Mouse (Mus musculus): ENCODE data around the gene Pear1. TPM values are rescaled to one million over a fixed set of nuclear protein-coding genes. Genes with fewer than 3 reads are reported as not detected.

Pear1 gene
- polyA plus RNA-seq, 1 experiment from 2014 or later: 3.6 TPM

DNA sequence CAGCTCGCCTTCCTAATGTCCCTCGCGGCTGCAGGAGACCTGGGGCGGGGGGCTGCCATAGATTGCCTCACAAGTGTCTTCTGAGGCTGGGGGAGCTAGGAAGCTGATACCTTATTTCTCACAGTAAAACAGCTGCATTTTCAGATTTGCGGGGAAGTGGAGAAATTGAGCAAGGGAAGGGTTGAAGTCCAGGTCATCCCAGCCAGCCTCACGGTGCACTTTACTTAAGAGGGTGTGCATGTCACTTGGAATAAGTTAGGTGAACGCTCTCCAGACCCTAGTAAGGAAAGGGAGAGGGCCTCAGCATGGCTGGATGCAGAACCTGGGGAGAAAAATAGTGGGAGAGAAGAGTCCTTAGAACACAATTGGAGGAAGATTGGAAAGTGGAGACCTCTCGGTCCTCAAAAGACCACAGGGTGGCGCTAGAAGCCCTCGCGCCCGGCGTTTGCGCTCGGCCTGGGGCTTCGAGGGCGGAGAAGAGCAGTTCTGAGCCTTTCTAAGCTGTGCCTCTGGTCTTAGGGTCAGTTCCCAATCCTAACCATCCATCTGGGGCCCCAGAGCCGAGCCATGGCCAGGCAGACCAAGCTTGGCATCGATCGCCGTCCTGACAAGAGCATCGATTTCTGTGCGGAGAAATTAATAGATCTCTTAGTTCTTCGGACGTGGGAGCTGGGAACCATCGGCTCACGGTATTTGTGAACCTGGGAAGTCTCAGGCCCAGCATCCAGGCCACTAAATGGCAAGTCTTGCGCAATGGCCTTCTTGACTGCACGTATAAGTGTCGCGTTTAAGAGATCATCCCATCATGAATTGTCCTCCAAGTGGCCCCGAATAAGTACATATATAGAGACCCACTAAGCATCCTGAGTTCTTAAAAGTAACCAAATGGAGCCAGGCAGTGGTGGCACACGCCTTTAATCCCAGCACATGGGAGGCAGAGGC lies 28.5 kb downstream of the Pear1 start:
- 13% methylated on average over 33 of the region's 33 CpGs for WGBS
- H3K4me2 ChIP-seq (ENCODE audit: low read depth, low read length): peak overlapping the region; percentile 45
- H3K27me3 ChIP-seq (ENCODE audit: control insufficient read depth, insufficient read depth, low read length): peaks cover 45% of the 10 kb centered on the region
- peak; percentile 25; the same call in 1 of the 2 replicates for ATAC-seq (ENCODE audit: low read depth)
- peak overlapping the region; percentile 44; the same call in 1 of the 2 replicates for H3K9ac ChIP-seq (replicated peaks; ENCODE audit: low read depth, low read length)
- peak overlapping the region; percentile 28 for H3K4me3 ChIP-seq (ENCODE audit: low read depth, low read length)
- peaks cover 10% of the 10 kb centered on the region; the same call in 1 of the 2 replicates for H3K4me1 ChIP-seq (ENCODE audit: control insufficient read depth, insufficient read depth, low read length)
- H3K9me3 ChIP-seq (ENCODE audit: control insufficient read depth, low read length): no peaks in the 10 kb centered on the region
- no peaks in the 10 kb centered on the region for H3K36me3 ChIP-seq (ENCODE audit: control insufficient read depth, insufficient read depth, low read length)
- H3K27ac ChIP-seq (ENCODE audit: low read depth, low read length): no peak overlapping the region

DNA sequence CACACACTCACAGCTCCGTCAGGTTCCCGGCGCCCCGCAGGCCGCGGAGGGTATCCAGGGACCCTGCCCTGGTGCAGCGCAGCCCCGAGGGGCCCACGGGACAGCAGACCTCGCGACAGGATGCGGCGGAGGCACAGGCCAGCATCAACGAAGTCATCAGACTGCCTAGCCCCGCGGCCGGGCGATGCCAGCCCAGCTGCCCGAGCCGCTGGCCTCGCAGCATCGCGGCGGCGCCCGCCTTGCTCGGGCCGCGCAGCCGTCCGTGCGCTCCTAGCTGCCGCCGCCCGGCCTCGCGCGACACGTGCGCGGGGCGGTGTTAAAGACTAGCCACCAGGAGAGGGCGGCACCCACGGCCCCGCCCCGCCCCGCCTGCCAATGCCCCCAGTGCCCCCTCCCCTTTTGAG lies 29.2 kb downstream of the Pear1 start, which contains the start of gene Ntrk1:
Gene Ntrk1 (minus strand): TSS at position 241 of the 404 bp plus-strand sequence.
- peak within 1 kb of the TSS; percentile 45 for H3K4me2 ChIP-seq (ENCODE audit: low read depth, low read length)
- H3K27ac ChIP-seq (ENCODE audit: low read depth, low read length): no peak within 1 kb of the TSS
- H3K9ac ChIP-seq (replicated peaks; ENCODE audit: low read depth, low read length): peak within 1 kb of the TSS; percentile 44
- peaks cover 10% of the 10 kb centered on the region; the same call in 1 of the 2 replicates for H3K4me1 ChIP-seq (ENCODE audit: control insufficient read depth, insufficient read depth, low read length)
- 1% methylated on average over 44 of the region's 47 CpGs for WGBS
- no peaks in the 10 kb centered on the region for H3K36me3 ChIP-seq (ENCODE audit: control insufficient read depth, insufficient read depth, low read length)
- ATAC-seq (ENCODE audit: low read depth): peak; percentile 58; the same call in 1 of the 2 replicates
- H3K27me3 ChIP-seq (ENCODE audit: control insufficient read depth, insufficient read depth, low read length): peaks cover 45% of the 10 kb centered on the region
- no peaks in the 10 kb centered on the region for H3K9me3 ChIP-seq (ENCODE audit: control insufficient read depth, low read length)
- H3K4me3 ChIP-seq (ENCODE audit: low read depth, low read length): peak within 1 kb of the TSS; percentile 28

DNA sequence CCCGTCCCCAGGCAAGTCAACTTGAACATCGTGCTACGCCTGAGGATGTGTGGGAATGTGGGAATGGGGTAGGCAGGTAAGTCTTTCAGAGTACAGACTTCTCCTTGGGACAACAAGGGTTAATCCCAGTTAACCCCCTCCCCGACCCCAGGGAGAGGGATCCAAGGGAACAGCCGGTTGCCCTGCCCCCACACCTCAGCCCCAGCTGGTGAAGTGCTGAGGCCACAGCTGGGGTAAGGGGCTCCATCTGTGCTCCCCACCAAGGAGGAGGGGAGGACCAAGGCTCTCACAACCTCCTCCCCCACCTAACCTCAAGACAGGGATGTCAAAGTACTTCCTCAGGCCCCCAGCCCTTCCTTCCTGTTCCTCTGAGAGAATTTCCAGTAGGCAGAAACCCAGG lies 34.3 kb downstream of the Pear1 start:
- Histone ChIP-seq H3K36me3 (ENCODE audit: control insufficient read depth, insufficient read depth, low read length) (no peaks in the 10 kb centered on the region), H3K4me2 (ENCODE audit: low read depth, low read length) (no peak overlapping the region), H3K27ac (ENCODE audit: low read depth, low read length) (no peak overlapping the region), H3K4me1 (ENCODE audit: control insufficient read depth, insufficient read depth, low read length) (peaks cover 2% of the 10 kb centered on the region; the same call in 1 of the 2 replicates), H3K9ac (replicated peaks; ENCODE audit: low read depth, low read length) (no peak overlapping the region), H3K4me3 (ENCODE audit: low read depth, low read length) (no peak overlapping the region), H3K27me3 (ENCODE audit: control insufficient read depth, insufficient read depth, low read length) (peaks cover 20% of the 10 kb centered on the region), H3K9me3 (ENCODE audit: control insufficient read depth, low read length) (no peaks in the 10 kb centered on the region)
- ATAC-seq (ENCODE audit: low read depth): no peak; the same call in 1 of the 2 replicates
- WGBS: 44% methylated on average over 5 of the region's 5 CpGs

DNA sequence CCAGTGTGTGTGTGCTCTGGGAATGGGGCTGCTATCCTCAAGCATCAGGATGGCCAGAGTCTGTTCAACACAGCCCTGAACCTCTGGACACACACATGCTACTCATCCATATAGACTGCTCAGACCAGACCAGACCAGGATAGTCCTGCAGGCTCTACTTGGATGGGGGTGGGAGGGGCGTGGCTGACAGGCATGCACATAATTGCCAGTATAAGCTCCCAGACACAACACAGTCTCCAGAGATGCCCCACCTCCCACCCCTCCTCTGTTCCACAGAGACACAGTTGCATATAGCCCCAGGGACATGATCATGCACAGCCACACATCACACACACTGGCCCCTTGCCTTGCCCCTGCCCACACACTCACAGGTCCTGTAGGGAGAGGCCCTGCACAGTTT lies 34.9 kb downstream of the Pear1 start:
- WGBS: 58% methylated on average over 1 of the region's 1 CpGs
- Histone ChIP-seq H3K4me3 (ENCODE audit: low read depth, low read length) (no peak overlapping the region), H3K9me3 (ENCODE audit: control insufficient read depth, low read length) (no peaks in the 10 kb centered on the region), H3K36me3 (ENCODE audit: control insufficient read depth, insufficient read depth, low read length) (no peaks in the 10 kb centered on the region), H3K27me3 (ENCODE audit: control insufficient read depth, insufficient read depth, low read length) (peaks cover 16% of the 10 kb centered on the region), H3K4me2 (ENCODE audit: low read depth, low read length) (no peak overlapping the region), H3K9ac (replicated peaks; ENCODE audit: low read depth, low read length) (no peak overlapping the region), H3K27ac (ENCODE audit: low read depth, low read length) (no peak overlapping the region), H3K4me1 (ENCODE audit: control insufficient read depth, insufficient read depth, low read length) (no peaks in the 10 kb centered on the region)
- peak; percentile 28; the same call in 1 of the 2 replicates for ATAC-seq (ENCODE audit: low read depth)

DNA sequence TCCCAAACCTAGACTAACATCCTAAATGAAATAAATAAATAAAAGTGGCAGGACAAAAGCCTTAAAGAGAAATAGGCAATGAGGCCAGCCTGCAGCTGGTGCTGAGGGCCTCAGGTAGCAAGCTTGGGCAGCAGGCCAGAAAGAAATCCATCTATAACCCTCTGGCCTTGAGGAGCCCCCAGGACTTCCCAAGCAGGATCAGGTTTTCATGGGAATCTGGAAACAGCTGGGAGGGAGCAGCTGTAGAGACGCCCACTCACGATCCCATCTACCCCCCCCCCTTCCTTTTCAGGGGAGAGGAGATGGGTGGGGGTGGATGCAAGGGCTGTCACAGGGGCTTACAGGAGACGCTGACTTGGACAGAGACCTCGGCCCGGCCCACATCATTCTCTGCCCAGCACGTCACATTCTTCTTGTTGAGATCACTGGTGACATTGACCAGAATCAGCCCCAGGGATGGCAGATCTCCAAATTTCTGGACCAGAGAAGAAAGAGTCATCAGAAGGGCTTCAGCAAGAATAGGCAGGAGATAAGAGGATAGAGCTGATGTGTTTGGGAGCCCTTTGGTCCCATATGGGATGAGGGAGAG lies 38.4 kb downstream of the Pear1 start:
- ATAC-seq (ENCODE audit: low read depth): no peak
- Histone ChIP-seq H3K4me3 (ENCODE audit: low read depth, low read length) (no peak overlapping the region), H3K9me3 (ENCODE audit: control insufficient read depth, low read length) (no peaks in the 10 kb centered on the region), H3K27ac (ENCODE audit: low read depth, low read length) (no peak overlapping the region), H3K4me2 (ENCODE audit: low read depth, low read length) (no peak overlapping the region), H3K27me3 (ENCODE audit: control insufficient read depth, insufficient read depth, low read length) (no peaks in the 10 kb centered on the region), H3K36me3 (ENCODE audit: control insufficient read depth, insufficient read depth, low read length) (no peaks in the 10 kb centered on the region), H3K9ac (replicated peaks; ENCODE audit: low read depth, low read length) (0 out of 2 replicates have a peak overlapping the region, but pooled peaks have one; percentile 1), H3K4me1 (ENCODE audit: control insufficient read depth, insufficient read depth, low read length) (no peaks in the 10 kb centered on the region)
- WGBS: 54% methylated on average over 6 of the region's 6 CpGs

DNA sequence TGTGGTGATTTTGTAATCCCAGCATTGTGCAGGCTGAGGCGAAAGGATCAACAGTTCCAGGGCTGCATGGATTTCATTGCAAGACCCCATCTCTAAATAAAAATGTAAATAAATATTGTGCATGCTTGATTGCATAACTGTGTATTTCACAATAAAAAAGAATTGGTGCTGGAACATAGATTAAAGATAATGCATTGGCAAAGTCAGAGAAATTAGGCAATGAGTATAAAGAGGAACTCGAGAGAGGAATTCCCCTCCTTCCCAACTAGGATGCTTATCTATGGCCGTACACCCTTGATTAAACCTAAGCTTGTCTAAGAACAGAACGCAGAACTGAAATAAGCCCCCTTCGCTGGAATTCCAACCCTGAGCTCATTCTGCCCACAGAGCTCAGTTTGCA lies 39.0 kb downstream of the Pear1 start:
- no peak overlapping the region for H3K4me3 ChIP-seq (ENCODE audit: low read depth, low read length)
- no peak overlapping the region for H3K4me2 ChIP-seq (ENCODE audit: low read depth, low read length)
- H3K27ac ChIP-seq (ENCODE audit: low read depth, low read length): no peak overlapping the region
- no peaks in the 10 kb centered on the region for H3K4me1 ChIP-seq (ENCODE audit: control insufficient read depth, insufficient read depth, low read length)
- no peak overlapping the region for H3K9ac ChIP-seq (replicated peaks; ENCODE audit: low read depth, low read length)
- no peaks in the 10 kb centered on the region for H3K36me3 ChIP-seq (ENCODE audit: control insufficient read depth, insufficient read depth, low read length)
- ATAC-seq (ENCODE audit: low read depth): no peak
- no peaks in the 10 kb centered on the region for H3K27me3 ChIP-seq (ENCODE audit: control insufficient read depth, insufficient read depth, low read length)
- no peaks in the 10 kb centered on the region for H3K9me3 ChIP-seq (ENCODE audit: control insufficient read depth, low read length)
- 86% methylated on average over 5 of the region's 5 CpGs for WGBS

DNA sequence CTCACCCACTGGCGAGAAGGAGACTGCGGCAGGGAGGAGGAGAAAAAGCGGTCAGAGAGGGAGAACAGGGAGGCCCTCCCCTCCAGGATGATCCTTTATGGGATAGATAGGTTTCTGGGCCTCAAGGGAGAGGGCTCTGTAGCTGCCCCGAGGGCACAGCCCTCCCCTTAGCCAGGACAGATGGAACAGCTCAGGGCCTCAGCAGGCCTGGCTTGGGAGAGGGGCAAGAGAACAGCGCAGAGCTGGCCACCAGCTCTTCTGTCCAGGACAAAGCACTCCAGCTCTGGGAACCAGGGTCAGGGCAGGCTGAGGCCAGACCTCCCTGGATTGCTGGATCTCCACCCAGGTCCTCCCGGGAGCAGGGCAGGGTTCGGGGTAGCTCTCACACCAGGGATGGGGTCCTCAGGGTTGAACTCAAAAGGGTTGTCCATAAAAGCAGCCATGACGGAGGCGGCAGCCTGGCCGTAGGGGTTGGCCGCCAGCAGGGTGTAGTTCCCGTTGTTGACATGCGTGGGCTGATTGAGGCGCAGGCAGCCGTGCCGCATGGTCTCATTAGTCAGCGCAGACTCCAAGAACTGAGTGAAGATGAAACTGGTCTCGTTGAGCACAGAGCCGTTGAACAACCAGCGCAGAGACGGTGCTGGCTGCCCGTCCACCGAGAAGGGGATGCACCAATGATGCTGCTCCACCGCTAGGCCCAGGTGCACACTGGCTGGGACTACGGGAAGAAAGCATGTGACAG lies 40.7 kb downstream of the Pear1 start:
- Histone ChIP-seq H3K9ac (replicated peaks; ENCODE audit: low read depth, low read length) (no peak overlapping the region), H3K27ac (ENCODE audit: low read depth, low read length) (no peak overlapping the region), H3K4me1 (ENCODE audit: control insufficient read depth, insufficient read depth, low read length) (peaks cover under 1% of the 10 kb centered on the region; the same call in 1 of the 2 replicates), H3K4me2 (ENCODE audit: low read depth, low read length) (no peak overlapping the region), H3K9me3 (ENCODE audit: control insufficient read depth, low read length) (no peaks in the 10 kb centered on the region), H3K36me3 (ENCODE audit: control insufficient read depth, insufficient read depth, low read length) (no peaks in the 10 kb centered on the region), H3K4me3 (ENCODE audit: low read depth, low read length) (no peak overlapping the region), H3K27me3 (ENCODE audit: control insufficient read depth, insufficient read depth, low read length) (no peaks in the 10 kb centered on the region)
- no peak for ATAC-seq (ENCODE audit: low read depth)
- WGBS: 80% methylated on average over 25 of the region's 25 CpGs

DNA sequence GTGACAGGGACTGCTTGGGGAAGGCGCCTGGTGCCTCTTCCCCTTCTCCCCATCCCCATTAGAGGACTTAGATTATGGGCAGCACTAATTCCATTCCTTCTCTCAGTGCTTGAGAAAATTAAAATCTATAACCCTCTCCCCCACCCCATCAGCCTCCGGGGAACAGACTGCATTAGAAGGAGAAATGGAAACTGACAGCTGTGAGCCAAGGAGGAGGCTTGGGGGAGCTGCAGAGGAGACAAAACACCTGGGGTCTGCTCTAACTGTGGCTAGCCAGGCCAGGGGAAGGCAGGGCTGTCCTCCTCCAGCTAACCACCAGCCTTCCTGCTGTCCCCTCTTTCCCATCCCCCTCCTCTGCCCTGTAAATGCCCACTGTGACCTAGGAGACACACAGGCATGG lies 45.0 kb downstream of the Pear1 start:
- Histone ChIP-seq H3K4me2 (ENCODE audit: low read depth, low read length) (no peak overlapping the region), H3K27me3 (ENCODE audit: control insufficient read depth, insufficient read depth, low read length) (no peaks in the 10 kb centered on the region), H3K9ac (replicated peaks; ENCODE audit: low read depth, low read length) (no peak overlapping the region), H3K4me1 (ENCODE audit: control insufficient read depth, insufficient read depth, low read length) (peaks cover 7% of the 10 kb centered on the region; the same call in 1 of the 2 replicates), H3K4me3 (ENCODE audit: low read depth, low read length) (no peak overlapping the region), H3K27ac (ENCODE audit: low read depth, low read length) (no peak overlapping the region), H3K9me3 (ENCODE audit: control insufficient read depth, low read length) (no peaks in the 10 kb centered on the region), H3K36me3 (ENCODE audit: control insufficient read depth, insufficient read depth, low read length) (no peaks in the 10 kb centered on the region)
- WGBS: 51% methylated on average over 2 of the region's 2 CpGs
- no peak for ATAC-seq (ENCODE audit: low read depth)

All from neural tube, embryonic 14.5 days (tissue).